Mouse (Mus musculus): ENCODE data around the gene Pde3a. TPM values are rescaled to one million over a fixed set of nuclear protein-coding genes. Genes with fewer than 3 reads are reported as not detected.

Gene Pde3a
- total RNA-seq, 2 experiments from 2014 or later: 5.7 TPM

DNA sequence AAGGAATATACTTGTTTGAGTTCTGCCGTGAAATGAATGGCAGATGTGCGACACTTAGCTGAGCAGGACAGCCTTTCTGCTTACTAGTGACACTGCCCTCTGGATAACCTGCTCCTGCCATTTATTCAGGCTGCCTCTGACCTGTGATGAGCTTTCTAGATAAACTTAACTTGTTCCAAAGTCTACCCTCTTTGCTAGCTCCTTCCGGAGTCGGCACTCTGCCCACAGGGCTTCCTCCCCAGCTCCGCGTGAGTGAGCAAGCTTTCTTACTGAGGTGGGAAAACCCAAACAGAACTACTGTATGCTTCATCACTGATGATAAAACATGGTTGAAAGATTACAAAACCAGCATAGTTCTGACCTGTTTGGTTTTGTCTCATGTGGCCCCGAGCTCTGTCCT is 294.3 kb downstream of the Pde3a start:
- intact Hi-C loops (cut with DNase I; ENCODE audit: low total_unique reads): no loop called here
- no peak for DNase-seq
